Mouse (Mus musculus) natural killer cell, adult 2 months (primary cell): ENCODE measurements around the gene Tfap4.

Source experiments
- DNase-seq, 2 experiments: peaks; one replicate each; pipeline ENCODE4 v3.0.0; 2022; ENCODE audit warnings: low spot score in 2 of 2

Tfap4 gene

DNA sequence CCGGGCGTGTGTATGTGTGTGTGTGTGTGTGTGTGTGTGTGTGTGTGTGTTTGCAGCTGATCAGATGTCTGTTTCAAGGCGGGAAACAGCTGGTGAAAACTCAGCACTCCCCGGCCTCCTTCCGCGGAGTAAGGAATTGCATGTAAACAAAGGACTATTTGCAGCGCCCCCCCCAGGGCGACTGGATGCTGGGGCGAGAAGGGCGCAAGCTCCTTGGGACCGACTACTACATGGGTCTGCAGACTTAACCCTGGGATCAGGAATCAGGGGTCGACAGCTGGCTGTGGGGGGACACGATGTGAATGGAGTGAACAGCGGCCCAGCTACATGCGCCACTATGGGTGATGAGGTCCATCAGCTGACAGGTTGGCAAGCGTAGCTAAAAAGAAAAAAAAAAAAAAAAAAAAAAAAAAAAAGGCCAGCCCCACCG lies at the start of gene Tfap4:
Gene Tfap4 (minus strand): TSS at position 140 of the 430 bp plus-strand sequence.
- DNase-seq, result peak; percentile 71 to 85

DNA sequence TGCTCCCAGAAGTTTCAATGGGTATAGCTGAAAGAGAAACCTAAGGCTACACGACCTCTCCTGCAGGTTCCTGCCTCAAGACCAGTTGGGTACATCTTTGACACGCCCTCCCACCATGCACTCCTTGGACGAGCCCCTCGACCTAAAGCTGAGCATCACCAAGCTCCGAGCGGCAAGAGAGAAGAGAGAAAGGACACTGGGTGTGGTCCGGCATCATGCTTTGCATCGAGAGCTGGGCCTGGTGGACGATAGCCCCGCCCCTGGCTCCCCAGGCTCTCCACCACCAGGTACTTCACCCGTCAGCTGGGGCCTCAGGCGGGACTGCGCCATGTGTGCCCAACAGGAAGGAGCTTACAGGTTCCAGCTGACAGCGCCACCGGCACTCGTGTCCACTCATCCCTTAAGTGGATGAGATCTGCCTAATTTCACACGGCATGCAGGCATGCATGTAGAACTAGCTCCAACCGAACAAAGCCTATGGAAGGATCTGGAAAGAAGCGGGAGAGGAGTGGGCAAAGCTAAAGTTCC lies 48.9 kb upstream of the Tfap4 start:
- no peak for DNase-seq

DNA sequence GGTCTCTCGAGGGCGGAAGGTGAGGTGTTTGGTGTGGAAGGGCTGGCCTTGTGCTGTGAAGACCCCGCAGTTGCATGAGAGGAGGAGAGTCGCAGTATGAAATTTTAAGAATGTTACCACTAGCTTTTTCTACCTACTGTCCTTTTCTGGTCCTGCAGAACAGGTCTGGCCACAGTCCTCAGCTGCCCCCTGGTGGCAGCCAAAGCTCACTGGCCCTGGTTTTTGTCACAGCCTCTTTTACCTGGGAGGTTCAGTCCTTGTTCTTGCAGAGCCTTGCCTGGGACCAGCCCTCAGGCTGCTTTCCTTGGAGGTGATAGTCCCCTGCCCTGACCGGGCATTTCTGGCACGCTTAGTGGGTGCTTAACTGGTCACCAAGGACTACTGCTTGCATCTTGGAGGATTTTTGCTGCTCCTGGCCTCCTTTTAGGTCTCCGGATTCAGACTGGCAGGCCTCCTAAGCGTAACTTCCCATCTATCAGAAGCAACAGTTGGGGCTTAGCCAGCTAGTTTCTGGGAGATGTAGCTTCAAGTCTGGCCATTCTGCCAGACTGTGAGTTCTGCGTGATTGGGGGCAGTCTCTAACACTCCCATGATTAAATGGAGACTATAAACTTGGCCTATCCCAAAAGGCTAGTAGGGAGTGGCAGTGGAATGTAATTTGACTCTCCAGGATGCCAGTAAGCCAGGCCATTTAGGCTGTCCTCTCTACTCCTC lies 48.3 kb upstream of the Tfap4 start:
- peak; percentile 70 to 84 for DNase-seq

- DNase-seq, result no peak
These were observed 46.9 kb upstream of the Tfap4 start for GRCm38 (mm10) chr16:4606431-4607084.

GRCm38 (mm10) chr16:4605514-4606131 lies 46.0 kb upstream of the Tfap4 start:
- no peak for DNase-seq

- DNase-seq, result no peak
These were observed 44.7 kb upstream of the Tfap4 start for GRCm38 (mm10) chr16:4604293-4604837.

GRCm38 (mm10) chr16:4603453-4603837 lies 43.8 kb upstream of the Tfap4 start:
- no peak for DNase-seq

- no peak for DNase-seq
These were observed 43.3 kb upstream of the Tfap4 start for GRCm38 (mm10) chr16:4602766-4603452.

DNA sequence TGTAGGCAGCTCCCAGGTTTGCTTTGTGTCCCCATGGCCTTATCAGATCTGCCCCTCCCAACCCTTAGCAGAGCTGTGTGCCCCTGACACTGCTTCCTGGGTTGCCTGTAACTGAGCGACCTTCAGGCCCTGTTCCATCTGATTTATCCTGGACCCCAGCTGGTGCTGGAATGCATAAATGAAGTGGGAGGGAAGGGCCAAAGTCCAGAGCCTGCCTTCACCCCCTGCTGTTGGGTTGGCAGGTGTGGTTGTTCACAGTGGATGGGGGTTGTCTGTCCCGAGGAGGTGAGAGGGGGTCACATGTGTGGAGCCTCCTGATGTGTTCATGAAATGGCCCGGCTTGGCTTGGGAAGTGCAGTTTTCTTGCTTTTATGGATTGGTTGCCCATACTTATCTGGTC lies 42.5 kb upstream of the Tfap4 start:
- DNase-seq, result no peak

DNA sequence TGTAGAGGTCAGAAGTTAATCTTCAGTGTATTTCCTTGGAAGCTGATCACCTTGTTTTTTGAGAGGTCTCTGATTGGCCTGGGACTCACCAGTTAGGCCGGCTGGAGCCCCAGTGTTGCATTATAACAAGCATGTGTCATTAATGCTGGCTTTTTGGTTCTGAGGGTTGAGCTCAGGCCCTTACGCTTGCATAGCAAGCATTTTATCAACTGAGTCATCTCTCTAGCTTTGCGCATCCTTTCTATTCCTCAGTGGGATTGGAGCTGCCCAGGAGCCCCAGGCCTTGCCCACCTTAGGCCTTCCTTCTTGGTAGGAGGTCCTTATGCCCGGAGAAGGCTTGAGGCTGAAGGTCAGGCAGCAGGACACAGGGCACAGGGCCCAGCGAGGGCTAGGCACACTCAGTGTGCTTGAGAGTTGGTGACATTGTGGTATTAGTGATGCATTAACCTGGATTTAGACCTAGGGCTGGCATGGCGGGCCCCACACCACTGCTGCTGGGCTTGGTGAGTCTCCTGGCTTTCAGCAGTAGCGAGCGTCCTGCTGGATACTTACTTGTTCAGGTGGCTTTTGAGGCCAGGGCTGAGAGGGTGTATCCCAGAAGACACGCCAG lies 41.2 kb upstream of the Tfap4 start:
- no peak for DNase-seq

- no peak for DNase-seq
These were observed 40.0 kb upstream of the Tfap4 start for GRCm38 (mm10) chr16:4599616-4600015.

DNA sequence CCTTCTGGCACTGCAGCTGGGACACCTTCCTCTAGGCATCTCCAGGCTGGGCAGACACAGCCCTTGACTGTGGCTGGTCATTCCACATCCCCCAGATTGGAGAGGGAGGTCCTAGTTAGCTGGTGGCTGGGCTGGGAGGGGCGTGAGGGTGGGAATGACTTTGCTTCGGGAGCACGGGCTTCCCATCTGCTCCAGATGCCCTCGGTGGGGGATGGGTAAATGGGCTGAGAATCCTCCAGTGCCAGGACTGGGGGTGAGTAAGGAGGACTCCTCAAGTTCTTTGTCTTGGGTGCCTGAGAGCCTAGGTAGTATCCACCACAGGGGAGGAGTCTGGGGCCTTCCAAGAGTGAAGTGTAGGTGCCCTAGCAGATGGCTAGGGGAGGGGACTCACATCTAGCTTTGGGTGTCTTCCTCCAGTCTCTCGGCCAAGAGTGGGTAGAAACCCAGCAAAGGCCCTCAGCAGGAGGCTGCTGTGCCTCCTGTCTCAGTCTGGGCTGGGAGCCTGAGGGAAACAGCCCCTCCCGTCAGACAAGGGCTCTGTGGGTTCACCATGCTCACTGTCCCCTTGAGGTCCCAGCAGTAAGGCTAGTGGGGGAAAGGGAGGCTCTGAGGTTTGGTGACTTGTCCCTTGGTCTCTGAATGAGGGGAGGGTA lies 39.4 kb upstream of the Tfap4 start:
- no peak for DNase-seq

DNA sequence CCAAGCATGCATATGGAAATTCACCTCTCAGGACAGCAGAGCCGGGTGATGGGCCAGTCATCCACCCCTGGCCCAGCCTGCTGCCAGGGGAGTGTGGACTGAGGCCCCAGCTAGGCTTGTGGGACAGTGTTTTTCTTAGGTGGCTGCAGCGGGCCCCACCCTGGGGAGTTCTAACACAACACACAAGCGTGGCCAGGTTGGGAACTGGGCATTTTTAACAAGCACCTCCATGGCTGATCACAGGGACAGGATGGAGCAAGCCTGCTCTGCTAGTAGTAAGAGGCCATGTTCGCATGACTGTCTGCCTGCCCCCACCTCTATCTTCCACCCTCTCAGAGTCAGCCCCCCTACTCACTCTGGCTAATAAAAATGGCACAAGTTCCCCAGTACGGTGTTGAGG lies 38.4 kb upstream of the Tfap4 start:
- DNase-seq, result no peak

DNA sequence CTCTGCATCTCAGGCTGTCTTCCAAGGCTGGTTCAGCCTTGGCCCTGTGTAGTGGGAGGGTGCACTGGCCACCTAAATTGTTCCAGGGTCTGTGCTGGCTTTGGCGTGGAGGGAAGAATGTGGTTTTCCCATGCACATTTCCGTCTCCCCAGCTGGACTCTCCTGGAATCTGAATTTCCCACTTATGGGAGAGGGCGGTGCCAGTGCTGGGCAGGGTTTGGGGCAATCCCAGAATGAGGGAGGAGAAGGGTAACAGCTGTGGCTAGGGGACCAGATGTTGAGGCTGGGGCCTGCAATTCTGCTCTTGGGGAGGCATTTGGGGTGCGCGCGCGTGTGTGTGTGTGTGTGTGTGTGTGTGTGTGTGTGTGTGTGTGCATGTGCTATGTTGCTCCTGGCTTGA lies 37.6 kb upstream of the Tfap4 start:
- DNase-seq, result no peak

DNA sequence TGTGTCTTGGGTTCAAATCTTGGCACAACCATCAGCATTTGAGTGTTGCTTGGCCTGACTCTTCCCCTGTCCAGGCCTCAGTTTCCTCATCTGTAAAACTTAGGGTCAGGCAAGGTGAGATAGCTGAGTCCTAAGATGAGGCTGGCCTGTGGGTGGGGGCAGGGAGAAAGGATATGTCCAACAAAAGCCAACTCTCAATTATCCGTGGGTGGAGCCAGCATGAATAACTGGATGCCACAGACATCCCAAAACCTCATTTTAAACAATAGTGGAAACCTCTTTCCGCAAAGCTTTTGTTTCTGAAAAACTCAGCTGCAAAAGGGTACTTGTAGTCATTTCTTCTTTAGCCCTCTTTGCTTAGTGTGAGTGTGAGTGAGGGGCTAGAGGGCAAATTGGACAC lies 37.2 kb upstream of the Tfap4 start:
- DNase-seq, result no peak

GRCm38 (mm10) chr16:4596141-4596728 lies 36.6 kb upstream of the Tfap4 start:
- DNase-seq, result no peak

DNA sequence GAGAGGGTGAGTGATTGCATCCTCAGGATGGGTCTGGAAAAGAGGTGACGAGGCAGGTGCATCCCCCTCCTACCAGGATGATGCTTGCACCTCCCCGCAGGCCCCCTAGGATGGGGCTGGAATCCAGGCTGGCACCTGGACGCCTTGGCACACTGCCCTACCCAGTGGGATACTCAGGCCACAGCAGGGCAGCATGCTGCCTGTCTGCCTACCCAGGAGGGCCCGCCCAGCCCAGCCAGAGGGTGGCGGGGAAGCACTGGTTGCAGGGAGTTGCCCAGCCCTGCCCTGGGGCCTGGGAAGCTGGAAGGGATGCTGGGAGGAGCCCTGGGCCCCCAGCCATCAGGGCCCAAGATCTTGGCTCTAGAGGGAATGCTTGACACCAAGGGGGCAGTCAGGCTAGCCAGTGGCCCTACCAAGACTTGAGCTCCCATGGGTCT lies 35.9 kb upstream of the Tfap4 start:
- DNase-seq, result no peak

DNA sequence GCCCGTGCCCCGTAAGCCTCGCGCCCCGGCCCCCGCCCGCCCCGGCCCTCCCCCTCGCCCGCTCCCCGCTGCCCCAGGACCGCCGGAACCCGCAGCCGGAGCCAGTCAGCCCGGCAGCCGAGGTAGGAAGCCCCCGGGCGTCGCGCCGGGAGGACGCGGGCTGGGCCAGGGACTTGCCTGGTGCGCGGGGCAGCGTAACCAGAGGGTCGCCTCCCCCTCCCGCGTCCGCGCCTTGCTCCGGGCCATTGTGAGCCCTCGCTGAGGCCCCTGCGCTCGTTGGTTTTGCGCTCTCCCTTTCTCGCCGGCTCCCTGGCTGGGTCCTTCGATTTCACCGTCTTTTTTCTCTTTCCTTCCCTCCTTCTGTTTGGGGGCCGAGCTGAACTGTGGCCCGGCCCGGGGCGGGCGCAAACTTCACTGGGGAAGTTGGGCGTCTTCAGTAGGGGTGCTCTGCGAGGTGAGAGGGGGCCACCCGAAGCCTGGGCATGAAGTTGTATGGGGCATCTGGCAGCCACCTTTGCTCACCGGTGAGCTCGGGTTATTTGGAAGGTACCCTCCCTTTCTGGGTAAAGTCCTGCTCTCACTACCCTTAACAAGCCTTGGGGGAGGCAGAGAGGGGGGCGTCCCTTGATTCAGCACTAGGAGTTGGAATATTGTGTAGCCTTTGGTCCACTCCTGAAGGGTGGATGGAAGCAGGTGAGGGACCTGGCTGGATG lies 35.3 kb upstream of the Tfap4 start:
- DNase-seq, result no peak

DNA sequence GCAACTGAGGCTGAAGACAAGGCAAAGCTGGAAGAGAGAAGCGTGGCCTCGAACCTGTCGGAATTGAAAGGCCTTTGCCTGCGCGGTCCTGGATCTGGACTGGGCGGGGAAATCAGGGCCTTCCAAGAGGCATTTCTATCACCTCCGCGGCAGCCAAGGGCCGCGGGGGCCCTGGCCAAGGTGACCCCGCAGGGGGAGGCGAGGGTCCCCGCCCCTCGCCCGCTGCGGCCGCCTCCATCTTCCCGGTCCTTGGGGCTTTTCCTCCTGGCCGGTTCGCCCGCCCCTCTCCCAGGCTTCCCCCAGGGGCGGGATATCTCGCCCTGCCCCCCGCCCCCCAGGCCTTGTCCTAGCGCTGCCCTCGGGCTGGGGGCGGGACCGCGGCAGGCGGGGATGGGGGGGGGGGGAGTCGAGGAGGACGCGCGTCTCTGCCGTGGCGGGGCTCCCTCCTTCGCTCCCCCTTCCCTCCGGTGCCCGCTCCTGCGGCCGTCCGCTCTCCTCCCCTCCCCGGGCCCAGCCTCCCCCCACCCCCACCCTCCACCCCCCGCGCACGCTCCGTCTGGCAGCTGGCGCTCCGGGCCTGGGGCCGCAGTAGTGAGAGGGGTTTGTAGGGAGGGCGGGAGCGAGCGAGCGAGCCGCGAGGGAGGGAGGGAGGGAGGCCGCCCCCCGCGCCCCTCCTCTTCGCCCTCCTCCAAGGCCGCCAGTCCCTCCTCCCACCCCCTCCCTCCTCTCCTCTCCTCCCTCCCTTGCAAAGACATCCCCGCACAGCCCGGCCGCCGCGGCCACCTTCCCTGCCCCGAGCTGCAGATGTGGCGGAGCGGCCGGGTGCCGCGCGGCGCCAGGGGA lies 34.5 kb upstream of the Tfap4 start, which contains the start of gene Glis2:
Gene Glis2 (plus strand): TSS at position 743 of the 843 bp plus-strand sequence.
- DNase-seq, result no peak
